Mouse (Mus musculus) midbrain, embryonic 11.5 days (tissue): Measurements from ENCODE around the gene Sirt6. TPM values are rescaled to one million over a fixed set of nuclear protein-coding genes. Genes with fewer than 3 reads are reported as not detected.
"Not testable (repeated sequence)": the region's sequence is repeated elsewhere in the genome, so short reads cannot be mapped to it uniquely, and the experiment has no call there.

Source experiments
- ATAC-seq: fragments of 200-750 bp; cut with Nextera tagmentation; 2 replicates; pipeline ENCODE4 v1.8.0; 2017; ENCODE audit warnings: moderate TSS enrichment, moderate library complexity; ENCODE audit not compliant: low FRiP score
- DNase-seq: peaks from one replicate; pipeline ENCODE4 v3.0.0; 2015; ENCODE audit warnings: low spot score; ENCODE audit errors: missing footprints
- H3K27ac ChIP-seq: fragments of 300-500 bp; sonication (generic); 2 replicates; pipeline ENCODE4 v1.5.1; 2014; ENCODE audit warnings: low read depth, low read length
- H3K27me3 ChIP-seq: fragments of 300-500 bp; sonication (generic); 2 replicates; pipeline ENCODE4 v1.6.1; 2014; ENCODE audit warnings: mild to moderate bottlenecking, low read length, moderate library complexity, mixed read lengths; ENCODE audit not compliant: control insufficient read depth, insufficient read depth
- H3K36me3 ChIP-seq: fragments of 300-500 bp; sonication (generic); 2 replicates; pipeline ENCODE4 v1.6.1; 2014; ENCODE audit warnings: mild to moderate bottlenecking, low read length, moderate library complexity, mixed read lengths; ENCODE audit not compliant: control insufficient read depth, insufficient read depth
- H3K4me1 ChIP-seq: fragments of 300-500 bp; sonication (generic); 2 replicates; pipeline ENCODE4 v1.6.1; 2014; ENCODE audit warnings: low read length; ENCODE audit not compliant: control insufficient read depth, insufficient read depth
- H3K4me2 ChIP-seq: fragments of 300-500 bp; sonication (generic); 2 replicates; pipeline ENCODE4 v1.6.1; 2014; ENCODE audit warnings: mild to moderate bottlenecking, moderate library complexity
- H3K4me3 ChIP-seq: fragments of 300-500 bp; sonication (generic); 2 replicates; pipeline ENCODE4 v1.5.1; 2014; ENCODE audit warnings: low read depth, low read length
- H3K9ac ChIP-seq: fragments of 300-500 bp; sonication (generic); 2 replicates; pipeline ENCODE4 v1.6.1; 2014; ENCODE audit warnings: low read length
- H3K9me3 ChIP-seq: fragments of 300-500 bp; sonication (generic); 2 replicates; pipeline ENCODE4 v1.6.1; 2016; ENCODE audit warnings: low read length; ENCODE audit not compliant: control insufficient read depth
- WGBS: fragments of 180-500 bp; shearing (Covaris S2); extraction: QIAGEN DNeasy Blood & Tissue Kit; methylation state at CpG from one replicate; pipeline ENCODE4 v1.1.7; 2014; 5-methylcytosine and 5-hydroxymethylcytosine counted together
- polyA plus RNA-seq: library from polyadenylated mRNA; unstranded; fragments of >200 nt; fragmentation: Nextera tagmentation; extraction: Ambion mirVana; gene quantifications from 2 replicates; pipeline ENCODE4 v1.2.1, GENCODE M21; 2014

Gene Sirt6
- polyA plus RNA-seq, 1 experiment from 2014 or later: 36.6 TPM

DNA sequence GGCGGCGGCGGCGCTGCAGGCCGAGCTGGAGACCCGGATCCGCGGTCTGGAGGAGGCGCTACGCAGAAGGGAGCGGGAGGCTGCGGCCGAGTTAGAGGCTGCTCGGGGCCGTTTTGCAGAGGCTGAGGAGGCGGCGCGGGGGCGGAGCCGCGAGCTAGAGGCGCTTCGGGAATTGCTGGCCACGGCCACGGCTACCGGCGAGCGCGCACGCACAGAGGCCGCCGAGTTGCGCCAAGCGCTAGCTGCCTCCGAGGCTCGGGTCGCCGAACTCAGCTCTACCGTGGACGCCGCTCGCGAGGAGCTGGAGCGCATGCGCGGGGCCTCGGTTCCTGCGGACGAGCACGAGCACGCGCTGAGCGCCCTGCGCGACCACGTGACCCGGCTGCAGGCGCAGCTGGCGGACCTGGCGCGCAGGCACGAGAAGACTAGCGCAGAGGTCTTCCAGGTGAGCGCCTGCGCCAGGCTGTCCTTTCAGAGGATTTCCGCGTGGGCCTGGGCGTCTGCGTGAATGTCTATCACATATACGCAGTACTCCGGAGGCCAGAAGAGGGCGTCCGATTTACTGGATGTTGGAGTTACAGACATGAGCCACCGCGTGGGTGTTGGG is 16.0 kb upstream of the Sirt6 start:
- H3K27ac ChIP-seq: peak overlapping the region; percentile 91

DNA sequence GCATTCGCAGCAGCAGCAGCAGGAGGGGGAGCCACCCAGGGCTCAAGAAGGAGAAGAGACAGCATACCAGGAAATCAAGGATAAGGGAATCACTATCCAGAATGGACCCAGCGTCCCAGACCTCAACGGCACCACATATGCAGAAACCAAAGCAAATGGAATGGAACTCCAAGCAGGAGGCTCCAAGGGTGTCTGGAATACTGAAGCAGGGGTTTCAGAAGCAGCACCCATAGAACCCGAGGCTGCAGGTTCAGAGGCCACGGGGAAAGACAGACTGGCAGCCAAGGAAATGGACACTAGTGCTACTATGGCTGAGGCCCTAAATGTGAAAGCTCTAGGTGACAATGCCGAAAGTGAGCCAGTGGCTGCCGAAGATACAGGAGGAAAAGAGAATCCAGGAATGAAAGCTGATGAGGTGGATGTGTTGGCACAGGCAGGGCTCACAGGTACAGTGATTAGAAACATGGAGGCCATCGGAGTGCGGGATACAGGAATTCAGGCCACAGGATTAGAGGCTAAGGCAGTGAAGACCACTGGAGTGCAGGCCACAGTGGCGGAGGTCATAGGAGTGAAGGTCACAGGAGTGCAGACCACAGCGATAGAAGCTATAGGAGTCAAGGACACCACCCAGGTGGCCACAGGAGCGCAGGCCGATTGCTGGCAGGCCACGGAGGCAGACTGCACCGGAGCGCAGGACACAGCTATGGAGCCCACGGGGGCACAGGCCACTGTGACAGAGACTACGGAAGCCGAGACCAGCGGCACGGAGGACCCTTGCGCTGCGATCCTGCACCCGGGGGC is 15.3 kb upstream of the Sirt6 start:
- Histone ChIP-seq H3K27me3 (no peaks in the 10 kb centered on the region), H3K36me3 (no peaks in the 10 kb centered on the region), H3K9ac (peak overlapping the region; percentile 88), H3K4me1 (peaks cover 9% of the 10 kb centered on the region), H3K4me2 (peak overlapping the region; percentile 79), H3K4me3 (peak overlapping the region; percentile 64), H3K9me3 (no peaks in the 10 kb centered on the region), H3K27ac (peak overlapping the region; percentile 91)
- DNase-seq (no peak), ATAC-seq (no peak)
- WGBS: 21% methylated on average over 24 of the region's 24 CpGs

More for the DNA sequence above, 16.0 kb upstream of the Sirt6 start:
- ATAC-seq: peak; percentile 91
- under 1% methylated on average over 69 of the region's 75 CpGs for WGBS
- Histone ChIP-seq H3K4me3 (peak overlapping the region; percentile 64), H3K4me2 (peak overlapping the region; percentile 79), H3K9ac (peak overlapping the region; percentile 88), H3K9me3 (no peaks in the 10 kb centered on the region), H3K27me3 (no peaks in the 10 kb centered on the region), H3K36me3 (no peaks in the 10 kb centered on the region), H3K4me1 (peaks cover 9% of the 10 kb centered on the region)
- peak; percentile 99 for DNase-seq

DNA sequence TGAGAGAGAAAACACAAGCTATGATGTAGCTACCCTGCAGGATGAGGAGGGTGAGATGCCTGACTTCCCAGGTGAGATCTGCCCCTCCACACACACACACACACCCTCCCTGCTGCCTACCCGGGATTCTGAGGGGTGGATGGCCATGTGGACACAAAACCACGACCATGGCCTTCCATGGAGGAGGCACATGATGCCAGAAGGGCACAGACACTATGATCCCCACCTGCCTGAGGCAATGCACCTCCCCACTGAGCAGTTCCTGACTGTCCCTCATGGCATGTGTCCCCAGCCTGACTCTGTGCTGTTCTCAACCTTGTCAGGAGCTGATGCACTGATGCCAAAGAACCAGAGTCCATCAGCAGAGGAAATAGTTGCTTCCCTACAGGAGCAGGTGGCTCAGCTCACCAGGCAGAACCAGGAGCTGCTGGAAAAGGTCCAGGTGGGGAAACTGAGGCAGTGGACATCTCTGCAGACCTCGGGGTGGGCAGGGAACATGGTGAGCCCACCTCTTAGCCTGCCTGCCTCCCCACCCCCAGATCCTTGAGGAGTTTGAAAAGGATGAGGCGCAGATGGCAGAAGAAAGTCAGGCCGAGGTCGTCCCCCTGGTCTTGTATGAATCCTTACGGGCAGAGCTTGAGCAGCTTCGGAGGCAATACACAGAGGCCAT is 14.5 kb upstream of the Sirt6 start:
- Histone ChIP-seq H3K4me3 (peak overlapping the region; percentile 64; the same call in 1 of the 2 replicates), H3K27ac (no peak overlapping the region), H3K9ac (peak overlapping the region; percentile 25; the same call in 1 of the 2 replicates), H3K36me3 (no peaks in the 10 kb centered on the region), H3K27me3 (no peaks in the 10 kb centered on the region), H3K4me1 (peaks cover 9% of the 10 kb centered on the region), H3K9me3 (no peaks in the 10 kb centered on the region), H3K4me2 (peak overlapping the region; percentile 79; the same call in 1 of the 2 replicates)
- ATAC-seq (no peak), DNase-seq (no peak)
- 78% methylated on average over 8 of the region's 8 CpGs for WGBS

DNA sequence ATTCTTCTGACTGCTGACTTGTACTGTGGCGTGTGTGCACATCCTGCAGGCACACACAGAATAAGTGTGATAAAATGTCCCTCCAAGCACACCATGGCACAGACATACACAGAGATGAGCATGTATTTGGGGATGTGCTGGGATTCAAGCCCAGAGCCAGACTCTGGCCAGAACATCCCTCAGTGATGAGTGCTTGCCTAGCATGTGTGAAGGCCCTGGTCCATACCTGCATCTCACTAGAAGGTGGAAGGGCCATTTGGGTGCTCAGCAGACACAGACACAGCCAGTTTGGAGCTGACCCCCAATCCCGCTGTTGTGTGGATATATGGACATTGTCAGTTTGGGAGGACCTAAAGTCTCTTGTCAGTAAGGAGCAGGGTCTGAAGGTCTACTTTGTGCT is 14.0 kb upstream of the Sirt6 start:
- no peak for ATAC-seq
- Histone ChIP-seq H3K4me1 (peaks cover 9% of the 10 kb centered on the region), H3K9ac (no peak overlapping the region), H3K27me3 (no peaks in the 10 kb centered on the region), H3K4me3 (no peak overlapping the region), H3K36me3 (no peaks in the 10 kb centered on the region), H3K4me2 (no peak overlapping the region), H3K9me3 (no peaks in the 10 kb centered on the region), H3K27ac (no peak overlapping the region)
- 89% methylated on average over 2 of the region's 2 CpGs for WGBS
- DNase-seq: peak; percentile 59

DNA sequence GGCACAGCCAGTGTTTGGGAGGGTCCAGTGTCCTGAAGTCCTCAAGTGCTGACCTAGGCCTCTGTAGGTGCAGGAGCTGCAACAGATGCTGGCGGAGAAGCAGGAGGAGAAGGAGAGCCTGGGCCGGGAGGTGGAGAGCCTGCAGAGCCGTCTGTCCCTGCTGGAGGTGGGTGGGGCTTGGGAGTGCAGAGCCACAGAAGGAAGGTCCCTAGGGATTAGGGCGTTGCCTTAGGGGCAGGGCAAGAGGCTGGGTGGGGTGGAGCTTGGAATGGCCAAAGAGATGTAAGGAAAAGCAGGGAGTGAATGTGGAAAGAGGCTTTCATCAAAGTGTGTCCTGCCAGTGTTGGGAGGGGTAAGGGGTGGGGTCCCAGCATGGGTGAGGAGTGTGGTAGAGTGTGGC is 13.2 kb upstream of the Sirt6 start:
- peak; percentile 2 for DNase-seq
- 63% methylated on average over 4 of the region's 4 CpGs for WGBS
- H3K27ac ChIP-seq, H3K4me3 ChIP-seq, H3K4me2 ChIP-seq, H3K9ac ChIP-seq, H3K36me3 ChIP-seq, H3K4me1 ChIP-seq, ATAC-seq, H3K9me3 ChIP-seq, H3K27me3 ChIP-seq: not testable (repeated sequence)

DNA sequence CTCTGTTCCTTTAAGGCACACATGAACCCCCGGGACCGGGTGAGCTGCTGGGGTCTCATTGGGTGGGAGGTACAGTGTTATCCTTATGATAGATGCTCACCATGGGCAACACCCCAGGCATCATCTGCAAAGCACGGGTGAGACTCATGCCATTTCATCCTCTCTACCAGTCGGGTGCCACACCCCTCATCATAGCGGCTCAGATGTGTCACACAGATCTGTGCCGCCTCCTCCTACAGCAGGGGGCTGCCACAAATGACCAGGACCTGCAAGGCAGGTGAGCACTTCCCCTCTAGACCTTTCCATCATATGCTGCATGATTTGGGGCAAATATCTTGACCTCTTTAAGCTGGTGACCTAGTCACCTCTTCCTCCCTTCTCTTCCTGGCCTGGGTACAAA is 10.5 kb upstream of the Sirt6 start:
- Histone ChIP-seq H3K4me3 (no peak overlapping the region), H3K9ac (no peak overlapping the region), H3K4me1 (peaks cover 17% of the 10 kb centered on the region), H3K27ac (no peak overlapping the region), H3K9me3 (no peaks in the 10 kb centered on the region), H3K36me3 (no peaks in the 10 kb centered on the region), H3K4me2 (no peak overlapping the region), H3K27me3 (no peaks in the 10 kb centered on the region)
- peak; percentile 57 for DNase-seq
- 71% methylated on average over 6 of the region's 6 CpGs for WGBS
- ATAC-seq: no peak

DNA sequence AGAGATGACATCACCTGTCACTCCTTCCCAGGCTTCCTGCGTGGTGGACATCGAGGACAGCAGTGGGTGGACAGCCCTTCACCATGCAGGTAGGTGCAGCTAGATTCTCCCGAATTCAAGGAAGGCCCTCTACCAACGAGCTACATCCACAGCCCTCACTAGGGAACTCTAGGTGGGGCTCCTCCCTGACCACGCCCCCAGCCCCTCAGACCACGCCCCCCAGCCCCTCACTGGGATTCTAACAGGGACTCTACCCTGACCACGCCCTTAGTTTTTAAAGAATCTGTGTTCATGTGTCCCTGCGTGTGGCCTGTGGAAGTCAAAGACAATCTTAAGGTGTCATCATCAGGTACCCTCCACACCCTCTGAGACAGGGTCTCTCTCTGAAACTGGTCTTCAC is 8.7 kb upstream of the Sirt6 start:
- Histone ChIP-seq H3K27ac (no peak overlapping the region), H3K9me3 (no peaks in the 10 kb centered on the region), H3K27me3 (no peaks in the 10 kb centered on the region), H3K9ac (no peak overlapping the region), H3K4me2 (no peak overlapping the region), H3K4me1 (peaks cover 8% of the 10 kb centered on the region), H3K36me3 (no peaks in the 10 kb centered on the region), H3K4me3 (no peak overlapping the region)
- DNase-seq (peak; percentile 54), ATAC-seq (no peak)
- WGBS: 23% methylated on average over 8 of the region's 8 CpGs

DNA sequence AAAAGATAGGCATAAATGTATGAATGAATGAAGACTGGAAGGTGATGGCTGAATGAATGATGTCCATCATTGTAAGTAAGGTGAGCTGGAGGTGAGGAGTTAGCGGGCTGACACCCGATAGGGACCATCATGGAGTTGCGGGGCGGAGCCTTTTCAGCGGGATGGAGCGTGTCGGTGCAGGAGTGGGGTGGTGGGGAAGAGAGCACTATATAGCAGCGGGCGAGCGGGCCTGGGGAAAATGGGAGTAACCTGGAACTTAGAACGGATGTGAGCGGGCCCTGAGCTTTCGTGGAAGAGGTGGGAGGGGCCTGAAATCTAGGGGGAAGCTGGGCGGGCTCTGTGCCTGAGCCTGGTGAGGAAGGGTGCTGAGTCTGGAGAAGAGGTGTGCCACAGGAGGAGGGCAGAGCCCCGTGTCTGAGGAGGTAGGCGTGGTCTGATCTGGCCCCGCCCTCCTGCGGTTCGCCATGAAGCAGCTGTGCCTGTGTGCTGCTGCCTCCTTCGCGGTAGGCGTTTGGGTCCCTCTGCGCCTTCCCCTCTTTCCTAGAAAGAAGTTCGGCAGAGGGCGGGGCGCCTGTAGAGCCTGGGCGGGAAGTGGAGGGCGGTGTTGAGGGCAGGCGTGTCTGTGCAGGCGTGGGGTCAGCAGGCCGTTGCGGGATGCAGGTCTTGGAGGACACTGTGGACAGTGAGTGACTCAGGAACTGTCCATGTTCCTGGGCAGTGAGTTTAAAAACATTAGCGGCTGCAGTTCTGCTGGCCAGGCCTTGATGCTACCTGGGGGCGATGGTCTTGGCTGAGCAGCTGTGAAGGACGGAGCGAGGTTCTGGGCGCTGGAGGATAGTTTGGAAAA is 5.9 kb upstream of the Sirt6 start:
- 4% methylated on average over 37 of the region's 37 CpGs for WGBS
- DNase-seq (peak; percentile 97), ATAC-seq (peak; percentile 92)
- H3K4me3 ChIP-seq: peak overlapping the region; percentile 38
- peak overlapping the region; percentile 67 for H3K4me2 ChIP-seq
- peak overlapping the region; percentile 65 for H3K9ac ChIP-seq
- no peaks in the 10 kb centered on the region for H3K36me3 ChIP-seq
- H3K4me1 ChIP-seq: peaks cover 8% of the 10 kb centered on the region
- no peaks in the 10 kb centered on the region for H3K27me3 ChIP-seq
- no peak overlapping the region for H3K27ac ChIP-seq
- no peaks in the 10 kb centered on the region for H3K9me3 ChIP-seq
